Mouse (Mus musculus): ENCODE results near the gene Ptk6. TPM values are rescaled to one million over a fixed set of nuclear protein-coding genes. Genes with fewer than 3 reads are reported as not detected.
"Not testable (repeated sequence)": the region's sequence is repeated elsewhere in the genome, so short reads cannot be mapped to it uniquely, and the experiment has no call there.

Ptk6 gene
- polyA plus RNA-seq, 1 experiment from 2014 or later: not detected

DNA sequence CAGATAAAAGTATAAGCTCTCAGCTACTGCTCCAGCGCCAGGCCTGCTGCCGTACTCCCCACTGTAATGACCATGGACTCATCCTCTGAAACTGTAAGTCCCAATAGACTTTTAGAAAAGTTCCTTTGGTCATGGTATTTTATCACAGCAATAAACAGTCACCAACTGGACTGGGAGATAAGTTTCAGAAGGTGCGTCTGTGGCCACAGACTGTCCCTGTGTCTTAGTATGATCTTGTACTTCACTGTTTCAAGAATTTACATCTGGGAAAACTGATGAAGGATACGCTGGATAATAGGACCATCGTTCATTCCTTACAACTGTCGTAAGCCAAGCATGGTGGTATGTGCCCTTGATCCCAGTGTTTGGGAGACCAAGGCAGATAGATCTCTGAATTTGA lies 13.4 kb upstream of the Ptk6 start:
- no peak overlapping the region for H3K9ac ChIP-seq (replicated peaks)
- peaks cover 35% of the 10 kb centered on the region for H3K27me3 ChIP-seq (replicated peaks)
- H3K36me3 ChIP-seq: no peaks in the 10 kb centered on the region
- no peak overlapping the region for H3K27ac ChIP-seq (replicated peaks)
- 91% methylated on average over 6 of the region's 6 CpGs for WGBS
- peaks cover 27% of the 10 kb centered on the region for H3K4me1 ChIP-seq
- H3K4me3 ChIP-seq (replicated peaks): no peak overlapping the region
- H3K4me2 ChIP-seq: no peak overlapping the region
- no peak for ATAC-seq (ENCODE audit: low FRiP score)
- H3K9me3 ChIP-seq (replicated peaks): no peaks in the 10 kb centered on the region

- 2% methylated on average over 17 of the region's 17 CpGs for WGBS
- Histone ChIP-seq H3K27ac (replicated peaks) (no peak within 1 kb of the TSS), H3K4me3 (replicated peaks) (peak within 1 kb of the TSS; percentile 29), H3K27me3 (replicated peaks) (peaks cover 36% of the 10 kb centered on the region), H3K9ac (replicated peaks) (no peak within 1 kb of the TSS), H3K9me3 (replicated peaks) (no peaks in the 10 kb centered on the region), H3K4me2 (peak within 1 kb of the TSS; percentile 55), H3K36me3 (no peaks in the 10 kb centered on the region), H3K4me1 (peaks cover 12% of the 10 kb centered on the region)
- ATAC-seq (ENCODE audit: low FRiP score): no peak
Observed at GRCm38 (mm10) chr2:181213021-181213445, 10.4 kb upstream of the Ptk6 start, which contains the start of gene Srms. Srms (minus strand) TSS chr2:181213185.

DNA sequence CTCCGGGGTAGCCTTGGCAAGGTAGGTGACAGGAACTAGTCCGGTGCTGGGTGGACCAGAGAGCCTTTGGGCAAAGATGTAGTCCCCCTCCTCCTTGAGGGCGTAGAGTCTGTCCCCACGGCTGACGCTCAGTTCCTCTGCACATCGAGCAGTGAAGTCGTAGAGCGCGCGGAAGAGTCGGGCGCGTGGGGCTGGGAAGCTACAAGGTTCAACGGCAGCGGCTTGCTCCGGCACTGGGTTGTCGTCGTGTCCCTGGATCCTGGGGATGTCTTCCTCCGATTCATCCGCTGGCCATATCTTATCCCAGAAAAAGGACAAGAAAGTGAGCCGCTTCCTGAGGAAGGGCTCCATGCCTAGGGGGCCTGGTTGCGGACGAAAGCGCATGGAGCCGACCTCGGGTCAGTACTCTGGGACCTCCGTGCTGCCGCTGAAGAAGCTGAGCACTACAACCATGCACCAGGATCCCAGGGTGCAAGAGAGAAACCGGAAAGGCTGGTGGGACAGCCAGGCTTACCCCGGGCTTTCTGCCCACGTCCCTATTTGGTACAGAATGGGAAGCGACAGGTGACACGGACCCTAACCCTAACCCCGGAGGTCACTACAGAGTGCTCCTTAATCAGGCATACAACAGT lies 9.9 kb upstream of the Ptk6 start:
- Histone ChIP-seq H3K4me2 (peak overlapping the region; percentile 55), H3K9me3 (replicated peaks) (no peaks in the 10 kb centered on the region), H3K27me3 (replicated peaks) (peaks cover 36% of the 10 kb centered on the region), H3K27ac (replicated peaks) (no peak overlapping the region), H3K36me3 (no peaks in the 10 kb centered on the region), H3K4me3 (replicated peaks) (peak overlapping the region; percentile 29), H3K4me1 (peaks cover 12% of the 10 kb centered on the region), H3K9ac (replicated peaks) (no peak overlapping the region)
- ATAC-seq (ENCODE audit: low FRiP score): no peak
- 2% methylated on average over 34 of the region's 34 CpGs for WGBS

DNA sequence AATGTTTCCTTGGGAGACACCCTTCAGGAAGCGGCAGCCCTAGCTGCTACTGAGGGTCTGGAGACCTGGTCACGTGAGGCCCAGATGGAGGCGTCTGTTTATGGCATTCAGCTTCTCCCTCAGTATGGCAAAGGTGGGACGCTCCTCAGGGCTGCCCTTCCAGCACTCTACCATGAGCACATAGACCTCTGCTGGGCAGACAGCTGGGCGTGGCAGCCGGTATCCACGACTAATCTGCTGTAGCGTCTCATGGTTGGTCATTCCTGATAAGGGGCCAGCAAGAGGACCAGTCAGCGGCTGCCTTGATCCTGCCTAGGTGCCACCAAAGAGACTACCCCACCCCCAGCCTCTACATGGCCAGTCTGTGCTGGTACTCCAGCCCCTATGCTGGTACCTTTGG lies 3.5 kb upstream of the Ptk6 start:
- H3K27me3 ChIP-seq (replicated peaks): peaks cover 2% of the 10 kb centered on the region
- H3K36me3 ChIP-seq: no peaks in the 10 kb centered on the region
- no peak for ATAC-seq (ENCODE audit: low FRiP score)
- no peak overlapping the region for H3K4me2 ChIP-seq
- no peaks in the 10 kb centered on the region for H3K9me3 ChIP-seq (replicated peaks)
- WGBS: 82% methylated on average over 9 of the region's 9 CpGs
- no peaks in the 10 kb centered on the region for H3K4me1 ChIP-seq
- H3K4me3 ChIP-seq (replicated peaks): no peak overlapping the region
- no peak overlapping the region for H3K9ac ChIP-seq (replicated peaks)
- no peak overlapping the region for H3K27ac ChIP-seq (replicated peaks)

DNA sequence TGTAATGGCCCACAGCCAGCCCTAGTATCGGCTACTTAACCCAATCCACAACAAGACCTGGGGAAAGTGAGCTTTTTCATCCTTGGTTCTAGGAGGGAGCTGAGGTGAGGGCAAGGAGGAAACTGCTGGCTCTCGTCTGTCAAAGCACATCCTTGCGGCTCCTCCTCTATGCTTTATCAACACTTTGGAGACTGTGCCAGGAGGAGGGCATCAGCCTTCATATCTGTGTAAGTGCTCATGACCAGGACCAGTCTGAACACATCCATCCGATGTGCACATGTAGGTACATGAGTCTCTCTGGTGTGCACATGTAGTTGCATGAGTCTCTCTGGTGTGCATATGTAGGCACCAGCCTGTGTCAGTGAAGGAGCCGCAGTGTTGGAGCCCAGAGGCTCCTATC lies 3.1 kb upstream of the Ptk6 start:
- H3K36me3 ChIP-seq: no peaks in the 10 kb centered on the region
- no peak overlapping the region for H3K27ac ChIP-seq (replicated peaks)
- no peaks in the 10 kb centered on the region for H3K9me3 ChIP-seq (replicated peaks)
- no peaks in the 10 kb centered on the region for H3K27me3 ChIP-seq (replicated peaks)
- no peak overlapping the region for H3K9ac ChIP-seq (replicated peaks)
- WGBS: 88% methylated on average over 5 of the region's 5 CpGs
- no peak overlapping the region for H3K4me2 ChIP-seq
- no peak overlapping the region for H3K4me3 ChIP-seq (replicated peaks)
- ATAC-seq (ENCODE audit: low FRiP score): no peak
- no peaks in the 10 kb centered on the region for H3K4me1 ChIP-seq

- Histone ChIP-seq H3K27me3 (replicated peaks) (no peaks in the 10 kb centered on the region), H3K4me1 (no peaks in the 10 kb centered on the region), H3K9ac (replicated peaks) (no peak overlapping the region), H3K4me2 (no peak overlapping the region), H3K9me3 (replicated peaks) (no peaks in the 10 kb centered on the region), H3K4me3 (replicated peaks) (no peak overlapping the region), H3K27ac (replicated peaks) (no peak overlapping the region), H3K36me3 (no peaks in the 10 kb centered on the region)
- 88% methylated on average over 6 of the region's 6 CpGs for WGBS
- ATAC-seq (ENCODE audit: low FRiP score): no peak
Observed at GRCm38 (mm10) chr2:181202886-181203285, 297 bp upstream of the Ptk6 start.

DNA sequence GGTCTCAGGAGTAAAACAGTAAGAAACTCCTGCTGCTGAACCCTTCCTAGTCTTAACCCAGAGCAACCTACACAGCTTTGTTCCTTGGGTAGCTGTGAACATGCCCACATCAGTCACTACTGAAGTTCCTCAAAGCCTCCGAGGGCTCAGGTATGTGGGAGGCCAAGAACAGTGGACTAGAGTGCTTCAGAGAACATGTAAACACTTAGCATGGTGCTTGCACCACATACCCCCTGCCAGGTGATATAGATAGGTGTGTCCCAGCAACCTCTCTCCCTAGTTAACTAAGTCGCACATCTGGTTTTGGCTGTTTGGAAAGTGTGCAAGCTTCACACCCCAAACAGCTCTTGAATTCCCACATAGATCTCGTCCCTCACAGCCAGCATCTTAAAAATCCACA lies 983 bp downstream of the Ptk6 start:
- H3K36me3 ChIP-seq: no peaks in the 10 kb centered on the region
- ATAC-seq (ENCODE audit: low FRiP score): no peak
- H3K4me1 ChIP-seq: no peaks in the 10 kb centered on the region
- H3K4me3 ChIP-seq (replicated peaks): no peak overlapping the region
- no peaks in the 10 kb centered on the region for H3K9me3 ChIP-seq (replicated peaks)
- no peak overlapping the region for H3K9ac ChIP-seq (replicated peaks)
- H3K27me3 ChIP-seq (replicated peaks): no peaks in the 10 kb centered on the region
- WGBS: 80% methylated on average over 3 of the region's 3 CpGs
- no peak overlapping the region for H3K4me2 ChIP-seq
- H3K27ac ChIP-seq (replicated peaks): no peak overlapping the region

GRCm38 (mm10) chr2:181196628-181197300 lies 5.8 kb downstream of the Ptk6 start:
- Histone ChIP-seq H3K9me3 (replicated peaks) (no peaks in the 10 kb centered on the region), H3K9ac (replicated peaks) (no peak overlapping the region), H3K27ac (replicated peaks) (no peak overlapping the region), H3K27me3 (replicated peaks) (no peaks in the 10 kb centered on the region), H3K4me1 (no peaks in the 10 kb centered on the region), H3K4me2 (no peak overlapping the region), H3K4me3 (replicated peaks) (no peak overlapping the region), H3K36me3 (no peaks in the 10 kb centered on the region)
- 88% methylated on average over 4 of the region's 4 CpGs for WGBS
- ATAC-seq (ENCODE audit: low FRiP score): no peak

- Histone ChIP-seq H3K4me3 (replicated peaks) (no peak overlapping the region), H3K27me3 (replicated peaks) (no peaks in the 10 kb centered on the region), H3K4me2 (no peak overlapping the region), H3K4me1 (peaks cover 9% of the 10 kb centered on the region), H3K36me3 (peaks cover 10% of the 10 kb centered on the region; the same call in 1 of the 2 replicates), H3K9ac (replicated peaks) (no peak overlapping the region), H3K9me3 (replicated peaks) (no peaks in the 10 kb centered on the region), H3K27ac (replicated peaks) (no peak overlapping the region)
- 78% methylated on average over 3 of the region's 3 CpGs for WGBS
- ATAC-seq (ENCODE audit: low FRiP score): no peak
Observed at GRCm38 (mm10) chr2:181193044-181193443, 9.5 kb downstream of the Ptk6 start.

GRCm38 (mm10) chr2:181191936-181192335 lies 10.7 kb downstream of the Ptk6 start:
- H3K4me1 ChIP-seq: peaks cover 9% of the 10 kb centered on the region
- H3K4me2 ChIP-seq: no peak overlapping the region
- H3K9me3 ChIP-seq (replicated peaks): no peaks in the 10 kb centered on the region
- no peak for ATAC-seq (ENCODE audit: low FRiP score)
- H3K36me3 ChIP-seq: peaks cover 10% of the 10 kb centered on the region; the same call in 1 of the 2 replicates
- no peak overlapping the region for H3K27ac ChIP-seq (replicated peaks)
- H3K27me3 ChIP-seq (replicated peaks): no peaks in the 10 kb centered on the region
- 55% methylated on average over 4 of the region's 4 CpGs for WGBS
- H3K4me3 ChIP-seq (replicated peaks): no peak overlapping the region
- H3K9ac ChIP-seq (replicated peaks): no peak overlapping the region

GRCm38 (mm10) chr2:181191385-181191784 lies 11.2 kb downstream of the Ptk6 start:
- H3K4me1 ChIP-seq: peaks cover 10% of the 10 kb centered on the region
- not testable (repeated sequence) for ATAC-seq (ENCODE audit: low FRiP score); H3K9me3 ChIP-seq (replicated peaks); H3K27me3 ChIP-seq (replicated peaks); H3K9ac ChIP-seq (replicated peaks); H3K27ac ChIP-seq (replicated peaks); H3K4me2 ChIP-seq; H3K36me3 ChIP-seq; H3K4me3 ChIP-seq (replicated peaks)
- 76% methylated on average over 4 of the region's 4 CpGs for WGBS

DNA sequence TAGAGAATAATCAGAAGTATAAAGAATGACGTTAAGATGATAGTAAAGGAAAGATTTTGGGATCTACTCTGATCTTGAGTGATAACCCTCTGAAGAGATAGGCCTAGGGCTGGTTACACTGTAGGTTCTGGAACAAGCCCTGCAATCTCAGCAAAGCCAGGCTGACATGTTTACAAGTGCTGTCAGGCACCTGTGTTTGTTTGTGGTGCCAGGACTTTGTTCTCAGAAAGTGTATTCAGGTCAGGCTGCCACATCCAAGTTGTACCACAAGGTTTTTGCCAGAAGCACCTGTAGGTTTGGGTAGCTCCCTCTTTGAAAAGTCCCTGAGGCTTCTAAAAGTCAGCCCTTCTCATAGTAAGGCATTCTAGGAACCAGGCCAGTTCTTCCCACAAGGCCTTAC lies 13.3 kb downstream of the Ptk6 start:
- 93% methylated on average over 1 of the region's 1 CpGs for WGBS
- Histone ChIP-seq H3K9me3 (replicated peaks) (no peaks in the 10 kb centered on the region), H3K4me2 (no peak overlapping the region), H3K9ac (replicated peaks) (no peak overlapping the region), H3K4me3 (replicated peaks) (no peak overlapping the region), H3K27me3 (replicated peaks) (no peaks in the 10 kb centered on the region), H3K4me1 (peaks cover 12% of the 10 kb centered on the region), H3K36me3 (peaks cover 10% of the 10 kb centered on the region; the same call in 1 of the 2 replicates), H3K27ac (replicated peaks) (no peak overlapping the region)
- ATAC-seq (ENCODE audit: low FRiP score): no peak
